9 mouse cellular contexts compared by ENCODE assay signal in the genomic region with DNA sequence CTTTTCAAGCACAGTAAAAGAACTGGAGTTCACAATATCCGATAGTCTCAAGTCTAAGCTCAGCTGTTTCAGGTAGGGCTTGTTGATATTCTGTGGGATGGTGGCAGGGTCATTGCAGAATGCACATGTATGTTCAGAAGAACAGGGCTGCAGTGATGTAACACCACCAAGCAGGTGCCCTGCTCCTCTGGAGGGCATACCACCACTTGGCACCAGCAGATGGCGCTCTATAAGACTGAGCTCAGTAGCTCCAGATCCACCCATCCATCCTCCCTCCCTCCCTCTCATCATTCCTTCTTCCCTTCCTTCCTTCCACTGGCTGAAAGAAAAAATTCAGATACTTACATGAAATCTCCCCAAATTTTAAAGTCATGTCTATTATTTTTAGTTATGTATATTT.
DNase-seq lines count a peak whose midpoint lies in the region; ATAC-seq and TF ChIP-seq lines count a peak whose summit lies in the region.
"Had no signal": no experiment of that assay in that cellular context is flagged by ENCODE, and none has a peak within 500 bp of the region (broad histone marks: within the 10 kb centered on the region; RNA-seq: fewer than 3 reads in every experiment).

No protein-coding gene starts in this region.

- TF ChIP-seq EP300 in CH12.LX (IDR thresholded peaks at IDR 0.05; ENCODE audit: low read length), result no peak
- TF ChIP-seq EP300 in liver, embryonic 14.5 days (IDR thresholded peaks at IDR 0.05; ENCODE audit: low read depth), result no peak

- TF ChIP-seq CTCF in CH12.LX (conservative IDR thresholded peaks at IDR 0.05 in 1 of 2, IDR thresholded peaks at IDR 0.05 in 1 of 2; ENCODE audit: low read depth in 2 of 2, low read length in 2 of 2), result peak; percentile 64 to 69
- peak; percentile 82 for TF ChIP-seq CTCF in liver, embryonic 14.5 days (IDR thresholded peaks at IDR 0.05; ENCODE audit: low read depth)

- H3K4me2 ChIP-seq in kidney, embryonic 16.5 days (replicated peaks; ENCODE audit: low read depth, low read length), result no peak overlapping the region
- H3K4me2 ChIP-seq in CH12.LX (ENCODE audit: insufficient read depth, low read depth, poor library complexity, severe bottlenecking), result no peak overlapping the region
- no peak overlapping the region for H3K4me2 ChIP-seq in liver, embryonic 14.5 days (ENCODE audit: low read depth)
- H3K4me2 ChIP-seq: liver, embryonic 13.5 days had no signal

- peak; percentile 52 for DNase-seq in kidney, adult 18-20 months
- peak; percentile 40 for DNase-seq in CH12.LX (ENCODE audit: extremely low read depth)
- peak; percentile 71 for DNase-seq in adrenal gland, postnatal 14 days
- peak; percentile 63 for DNase-seq in embryonic facial prominence, embryonic 10.5 days (ENCODE audit: low spot score)
- no peak for DNase-seq in liver, embryonic 14.5 days (ENCODE audit: low read depth in 3 of 3, low spot score in 3 of 3)
- DNase-seq in retina, postnatal 1 day, result peak; percentile 61
- DNase-seq in MN1 (ENCODE audit: low spot score), result no peak
- DNase-seq: liver, embryonic 13.5 days had no signal

- H3K4me3 ChIP-seq in kidney, embryonic 16.5 days (ENCODE audit: low read length), result no peak overlapping the region
- H3K4me3 ChIP-seq in CH12.LX (replicated peaks in 1 of 3; ENCODE audit: low read depth in 2 of 3, low read length in 2 of 3, poor library complexity in 1 of 3), result no peak overlapping the region
- no peak overlapping the region for H3K4me3 ChIP-seq in embryonic facial prominence, embryonic 10.5 days
- no peak overlapping the region for H3K4me3 ChIP-seq in liver, embryonic 14.5 days (ENCODE audit: insufficient read depth in 1 of 2, low read depth in 2 of 2, low read length in 2 of 2)
- H3K4me3 ChIP-seq: liver, embryonic 13.5 days had no signal

- H3K4me1 ChIP-seq in kidney, embryonic 16.5 days (ENCODE audit: insufficient read depth, low read length), result no peaks in the 10 kb centered on the region; the same call in 1 of the 2 replicates
- H3K4me1 ChIP-seq in CH12.LX (ENCODE audit: control insufficient read depth in 1 of 2, insufficient read depth in 2 of 2), result no peaks in the 10 kb centered on the region
- H3K4me1 ChIP-seq in embryonic facial prominence, embryonic 10.5 days, result peaks cover 20% of the 10 kb centered on the region
- peaks cover 0 to 5% of the 10 kb centered on the region in 2 experiments; a peak in 2 of 4 replicates for H3K4me1 ChIP-seq in liver, embryonic 14.5 days (replicated peaks; ENCODE audit: control insufficient read depth in 2 of 2, insufficient read depth in 2 of 2, low read length in 1 of 2)

- dilution Hi-C loops in CH12.LX (cut with MboI; ENCODE audit: extremely low pct_ligation_motif_present, extremely low pct_unique_long_range_greater_than_20kb, low sequenced_read_pairs), result no loop called here

- no peak for ATAC-seq in kidney, embryonic 16.5 days (ENCODE audit: low FRiP score, low TSS enrichment)
- ATAC-seq in liver, embryonic 14.5 days (ENCODE audit: insufficient read depth), result no peak

- in situ Hi-C loops in CH12.LX (cut with MboI; ENCODE audit: low pct_ligation_motif_present, low pct_unique_long_range_greater_than_20kb, low sequenced_read_pairs), result no loop called here

- no peak overlapping the region for H3K27ac ChIP-seq in kidney, embryonic 16.5 days (ENCODE audit: low read length)
- H3K27ac ChIP-seq in CH12.LX (ENCODE audit: insufficient read depth, low read depth), result no peak overlapping the region
- no peak overlapping the region for H3K27ac ChIP-seq in embryonic facial prominence, embryonic 10.5 days (replicated peaks)
- no peak overlapping the region for H3K27ac ChIP-seq in liver, embryonic 14.5 days
- H3K27ac ChIP-seq: liver, embryonic 13.5 days had no signal

- TF ChIP-seq POLR2A in CH12.LX (IDR thresholded peaks at IDR 0.05; ENCODE audit: low read depth, low read length), result no peak

- no peaks in the 10 kb centered on the region for H3K9me3 ChIP-seq in kidney, embryonic 16.5 days (ENCODE audit: low read length)
- H3K9me3 ChIP-seq in CH12.LX (replicated peaks; ENCODE audit: low read length), result no peaks in the 10 kb centered on the region
- H3K9me3 ChIP-seq in embryonic facial prominence, embryonic 10.5 days, result no peaks in the 10 kb centered on the region
- no peaks in the 10 kb centered on the region for H3K9me3 ChIP-seq in liver, embryonic 14.5 days (ENCODE audit: control insufficient read depth, low read length)
- H3K9me3 ChIP-seq: liver, embryonic 13.5 days had no signal

- no peaks in the 10 kb centered on the region for H3K27me3 ChIP-seq in kidney, embryonic 16.5 days (ENCODE audit: insufficient read depth, low read length)
- H3K27me3 ChIP-seq in CH12.LX (replicated peaks), result peaks cover 18% of the 10 kb centered on the region
- H3K27me3 ChIP-seq in embryonic facial prominence, embryonic 10.5 days (replicated peaks; ENCODE audit: low read depth, poor library complexity, severe bottlenecking), result peaks cover 44% of the 10 kb centered on the region
- H3K27me3 ChIP-seq in liver, embryonic 14.5 days (ENCODE audit: control insufficient read depth, insufficient read depth, low read length), result no peaks in the 10 kb centered on the region
- H3K27me3 ChIP-seq: liver, embryonic 13.5 days had no signal

- WGBS in kidney, embryonic 16.5 days, result 71% methylated on average over 2 of the region's 2 CpGs
- WGBS in embryonic facial prominence, embryonic 10.5 days, result 53% methylated on average over 2 of the region's 2 CpGs
- 35% methylated on average over 2 of the region's 2 CpGs for WGBS in liver, embryonic 14.5 days (ENCODE audit: insufficient replicate concordance)

- H3K9ac ChIP-seq in kidney, embryonic 16.5 days (replicated peaks; ENCODE audit: low read length), result no peak overlapping the region
- no peak overlapping the region for H3K9ac ChIP-seq in CH12.LX (ENCODE audit: insufficient read depth, low read depth)
- H3K9ac ChIP-seq in liver, embryonic 14.5 days (replicated peaks), result no peak overlapping the region
- H3K9ac ChIP-seq: liver, embryonic 13.5 days had no signal

- TF ChIP-seq RAD21 in CH12.LX (IDR thresholded peaks at IDR 0.05; ENCODE audit: low read depth, low read length), result no peak

- H3K36me3 ChIP-seq in kidney, embryonic 16.5 days (ENCODE audit: insufficient read depth, low read length), result peaks cover 15% of the 10 kb centered on the region
- no peaks in the 10 kb centered on the region for H3K36me3 ChIP-seq in CH12.LX (replicated peaks in 1 of 2; ENCODE audit: control insufficient read depth in 1 of 2, insufficient read depth in 1 of 2, low read length in 1 of 2)
- peaks cover 7% of the 10 kb centered on the region; the same call in 1 of the 2 replicates for H3K36me3 ChIP-seq in embryonic facial prominence, embryonic 10.5 days (replicated peaks)
- no peaks in the 10 kb centered on the region for H3K36me3 ChIP-seq in liver, embryonic 14.5 days (replicated peaks; ENCODE audit: control insufficient read depth, insufficient read depth, low read depth)

- H3K79me2 ChIP-seq in CH12.LX (replicated peaks; ENCODE audit: control insufficient read depth, extremely low read depth, insufficient read depth, poor library complexity, severe bottlenecking), result no peaks in the 10 kb centered on the region

TF ChIP-seq in CH12.LX, 34 proteins besides CTCF, POLR2A, EP300 and RAD21:
- TF ChIP-seq IRF4 (IDR thresholded peaks at IDR 0.05; ENCODE audit: low read depth, low read length), result no peak
- no peak for TF ChIP-seq MXI1 (IDR thresholded peaks at IDR 0.05; ENCODE audit: low read depth, low read length)
- TF ChIP-seq MAFK (IDR thresholded peaks at IDR 0.05; ENCODE audit: insufficient replicate concordance, low read length), result no peak
- no peak for TF ChIP-seq NELFE (IDR thresholded peaks at IDR 0.05; ENCODE audit: low read depth, low read length)
- TF ChIP-seq USF1 (IDR thresholded peaks at IDR 0.05; ENCODE audit: low read depth, low read length), result no peak
- TF ChIP-seq JUN (IDR thresholded peaks at IDR 0.05; ENCODE audit: insufficient read depth, low read depth, low read length), result no peak
- no peak for TF ChIP-seq ZC3H11A (IDR thresholded peaks at IDR 0.05; ENCODE audit: low read depth, low read length)
- no peak for TF ChIP-seq BHLHE40 (IDR thresholded peaks at IDR 0.05; ENCODE audit: low read depth, low read length)
- TF ChIP-seq JUND (conservative IDR thresholded peaks at IDR 0.05; ENCODE audit: low read depth, low read length), result no peak
- no peak for TF ChIP-seq E2F4 (IDR thresholded peaks at IDR 0.05; ENCODE audit: insufficient replicate concordance, low read depth, low read length)
- no peak for TF ChIP-seq SMC3 (IDR thresholded peaks at IDR 0.05; ENCODE audit: low read depth, low read length)
- no peak for TF ChIP-seq ZNF384 (IDR thresholded peaks at IDR 0.05; ENCODE audit: low read depth, low read length)
- no peak for TF ChIP-seq GABPA (IDR thresholded peaks at IDR 0.05; ENCODE audit: insufficient replicate concordance, low read depth, low read length)
- no peak for TF ChIP-seq TCF12 (IDR thresholded peaks at IDR 0.05; ENCODE audit: low read depth, low read length)
- TF ChIP-seq MAZ (IDR thresholded peaks at IDR 0.05; ENCODE audit: low read depth, low read length), result no peak
- TF ChIP-seq ELF1 (IDR thresholded peaks at IDR 0.05; ENCODE audit: low read depth, low read length), result no peak
- no peak for TF ChIP-seq USF2 (conservative IDR thresholded peaks at IDR 0.05; ENCODE audit: low read depth, low read length)

Comparison
In these comparisons a context has a peak if more than half of its experiments do, and no peak if none do; other contexts are left out.
1. DNase-seq: peak in kidney, adult 18-20 months (single experiment), CH12.LX (single experiment), adrenal gland, postnatal 14 days (single experiment), embryonic facial prominence, embryonic 10.5 days (single experiment) and retina, postnatal 1 day (single experiment); none in liver, embryonic 14.5 days (0 of 3) and MN1 (single experiment).